Comparison of ENCODE assay signal across 19 mouse cellular contexts in genomic region chr4:108096345-108096744, GRCm38 (mm10). TPM values are rescaled to one million over a fixed set of nuclear protein-coding genes. Genes with fewer than 3 reads are reported as not detected.
DNase-seq lines count a peak whose midpoint lies in the region; ATAC-seq and TF ChIP-seq lines count a peak whose summit lies in the region.
"Had no signal": no experiment of that assay in that cellular context is flagged by ENCODE, and none has a peak within 500 bp of the region (broad histone marks: within the 10 kb centered on the region; RNA-seq: fewer than 3 reads in every experiment).

Gene Podn, minus strand, starts transcription at chr4:108096445.

- no peak within 1 kb of the TSS for H3K4me2 ChIP-seq in heart, embryonic 11.5 days
- no peak within 1 kb of the TSS for H3K4me2 ChIP-seq in liver, postnatal 0 days (ENCODE audit: low read depth, low read length)
- H3K4me2 ChIP-seq in hindbrain, embryonic 12.5 days (replicated peaks) = no peak within 1 kb of the TSS
- H3K4me2 ChIP-seq: limb, embryonic 13.5 days; liver, embryonic 13.5 days; lung, embryonic 15.5 days had no signal

- no peak for TF ChIP-seq POLR2A in heart, adult 2 months (IDR thresholded peaks at IDR 0.05; ENCODE audit: insufficient read depth, low read depth, low read length)
- no peak for TF ChIP-seq POLR2A in liver, adult 2 months (IDR thresholded peaks at IDR 0.05; ENCODE audit: extremely low read depth, insufficient read depth, low read length)
- TF ChIP-seq POLR2A in embryonic fibroblast, embryonic 13.5 days (IDR thresholded peaks at IDR 0.05; ENCODE audit: low read depth, low read length) = no peak

- H3K27ac ChIP-seq in heart, adult 2 months = no peak within 1 kb of the TSS
- H3K27ac ChIP-seq in heart, embryonic 11.5 days (ENCODE audit: low read depth, low read length) = no peak within 1 kb of the TSS
- 0 out of 2 replicates have a peak within 1 kb of the TSS, but pooled peaks have one; percentile 18 for H3K27ac ChIP-seq in liver, adult 2 months (replicated peaks; ENCODE audit: insufficient read depth, low read depth, low read length)
- H3K27ac ChIP-seq in liver, postnatal 0 days (ENCODE audit: low read depth) = no peak within 1 kb of the TSS
- no peak within 1 kb of the TSS for H3K27ac ChIP-seq in embryonic fibroblast, embryonic 13.5 days (ENCODE audit: insufficient read depth, low read length)
- no peak within 1 kb of the TSS for H3K27ac ChIP-seq in hindbrain, embryonic 12.5 days
- H3K27ac ChIP-seq: limb, embryonic 13.5 days; liver, embryonic 13.5 days; lung, embryonic 15.5 days; stomach, postnatal 0 days had no signal

- H3K4me3 ChIP-seq in heart, adult 2 months = no peak within 1 kb of the TSS
- H3K4me3 ChIP-seq in heart, embryonic 11.5 days (ENCODE audit: low read depth, low read length) = no peak within 1 kb of the TSS
- H3K4me3 ChIP-seq in liver, adult 2 months (ENCODE audit: insufficient read depth, low read depth, low read length) = no peak within 1 kb of the TSS
- no peak within 1 kb of the TSS for H3K4me3 ChIP-seq in liver, postnatal 0 days (ENCODE audit: low read depth, low read length)
- no peak within 1 kb of the TSS for H3K4me3 ChIP-seq in embryonic fibroblast, embryonic 13.5 days (ENCODE audit: insufficient read depth, low read length)
- H3K4me3 ChIP-seq in hindbrain, embryonic 12.5 days = no peak within 1 kb of the TSS
- H3K4me3 ChIP-seq: limb, embryonic 13.5 days; liver, embryonic 13.5 days; lung, embryonic 15.5 days had no signal

- intact Hi-C loops in heart, adult 2 months (cut with DNase I) = no loop called here

- H3K9me3 ChIP-seq in heart, embryonic 11.5 days (replicated peaks; ENCODE audit: control insufficient read depth, low read length) = no peaks in the 10 kb centered on the region
- H3K9me3 ChIP-seq in liver, postnatal 0 days (ENCODE audit: low read length) = no peaks in the 10 kb centered on the region
- no peaks in the 10 kb centered on the region for H3K9me3 ChIP-seq in hindbrain, embryonic 12.5 days (replicated peaks)
- H3K9me3 ChIP-seq: limb, embryonic 13.5 days; liver, embryonic 13.5 days; lung, embryonic 15.5 days had no signal

- no peak within 1 kb of the TSS for H3K9ac ChIP-seq in heart, adult 2 months (ENCODE audit: low read depth, low read length)
- no peak within 1 kb of the TSS for H3K9ac ChIP-seq in heart, embryonic 11.5 days (ENCODE audit: low read depth, low read length)
- H3K9ac ChIP-seq in liver, adult 2 months (ENCODE audit: low read depth, low read length) = peak within 1 kb of the TSS; percentile 25
- H3K9ac ChIP-seq in liver, postnatal 0 days (replicated peaks) = no peak within 1 kb of the TSS
- no peak within 1 kb of the TSS for H3K9ac ChIP-seq in hindbrain, embryonic 12.5 days
- H3K9ac ChIP-seq: limb, embryonic 13.5 days; liver, embryonic 13.5 days; lung, embryonic 15.5 days had no signal

- no peak for TF ChIP-seq EP300 in heart, adult 2 months (IDR thresholded peaks at IDR 0.05; ENCODE audit: insufficient read depth, low read depth, low read length)
- TF ChIP-seq EP300 in liver, postnatal 0 days (IDR thresholded peaks at IDR 0.05; ENCODE audit: low read depth) = no peak

- no peaks in the 10 kb centered on the region for H3K79me2 ChIP-seq in heart, adult 2 months (replicated peaks; ENCODE audit: control insufficient read depth, insufficient read depth, low read length)
- no peaks in the 10 kb centered on the region for H3K79me2 ChIP-seq in liver, adult 2 months (ENCODE audit: control insufficient read depth, insufficient read depth, low read length)

- whole genome bisulfite sequencing in heart, adult 2 months = 78% methylated on average over 4 of the region's 4 CpGs
- 78% methylated on average over 4 of the region's 4 CpGs for WGBS in heart, embryonic 11.5 days (ENCODE audit: insufficient replicate concordance)
- 76% methylated on average over 4 of the region's 4 CpGs for WGBS in liver, adult 2 months
- 67% methylated on average over 4 of the region's 4 CpGs for WGBS in liver, postnatal 0 days (ENCODE audit: insufficient replicate concordance)
- WGBS in large intestine, adult 2 months = 75% methylated on average over 4 of the region's 4 CpGs
- 82% methylated on average over 4 of the region's 4 CpGs for WGBS in hindbrain, embryonic 12.5 days

- H3K36me3 ChIP-seq in heart, adult 2 months (ENCODE audit: control insufficient read depth, insufficient read depth, low read length) = no peaks in the 10 kb centered on the region
- H3K36me3 ChIP-seq in heart, embryonic 11.5 days (ENCODE audit: control insufficient read depth, insufficient read depth, low read length) = no peaks in the 10 kb centered on the region
- peaks cover 91% of the 10 kb centered on the region for H3K36me3 ChIP-seq in liver, adult 2 months (ENCODE audit: control insufficient read depth, insufficient read depth, low read length)
- peaks cover 31% of the 10 kb centered on the region for H3K36me3 ChIP-seq in liver, postnatal 0 days (replicated peaks; ENCODE audit: insufficient read depth, low read length)
- H3K36me3 ChIP-seq in hindbrain, embryonic 12.5 days = no peaks in the 10 kb centered on the region

- ATAC-seq in heart, embryonic 11.5 days (replicated peaks; ENCODE audit: insufficient number of reproducible peaks, low FRiP score, low TSS enrichment) = no peak
- no peak for ATAC-seq in liver, postnatal 0 days
- no peak for ATAC-seq in hindbrain, embryonic 12.5 days (ENCODE audit: low FRiP score)
- ATAC-seq: forebrain, embryonic 14.5 days had no signal

- H3K4me1 ChIP-seq in heart, adult 2 months (ENCODE audit: control insufficient read depth, insufficient read depth, low read length) = no peaks in the 10 kb centered on the region
- H3K4me1 ChIP-seq in heart, embryonic 11.5 days (ENCODE audit: control insufficient read depth, insufficient read depth, low read length) = no peaks in the 10 kb centered on the region
- peaks cover 15% of the 10 kb centered on the region for H3K4me1 ChIP-seq in liver, adult 2 months (ENCODE audit: control insufficient read depth, insufficient read depth, low read length)
- no peaks in the 10 kb centered on the region for H3K4me1 ChIP-seq in liver, postnatal 0 days (ENCODE audit: insufficient read depth)
- H3K4me1 ChIP-seq in embryonic fibroblast, embryonic 13.5 days (ENCODE audit: control insufficient read depth, insufficient read depth, low read length) = no peaks in the 10 kb centered on the region
- no peaks in the 10 kb centered on the region for H3K4me1 ChIP-seq in hindbrain, embryonic 12.5 days
- H3K4me1 ChIP-seq: limb, embryonic 13.5 days; liver, embryonic 13.5 days; lung, embryonic 15.5 days had no signal

- no peak for TF ChIP-seq CTCF in heart, adult 2 months (IDR thresholded peaks at IDR 0.05)
- TF ChIP-seq CTCF in liver, adult 2 months (IDR thresholded peaks at IDR 0.05; ENCODE audit: low read depth, low read length) = no peak
- TF ChIP-seq CTCF in liver, postnatal 0 days (IDR thresholded peaks at IDR 0.05; ENCODE audit: low read depth) = no peak
- no peak for TF ChIP-seq CTCF in embryonic fibroblast, embryonic 13.5 days (IDR thresholded peaks at IDR 0.05; ENCODE audit: borderline replicate concordance, insufficient read depth, low read length)

- DNase-seq in heart, adult 2 months = no peak
- DNase-seq in liver, adult 2 months (ENCODE audit: extremely low read depth, low read depth, low spot score) = no peak
- no peak for DNase-seq in liver, postnatal 0 days
- no peak for DNase-seq in large intestine, adult 2 months (ENCODE audit: low read depth, low spot score)
- DNase-seq: cerebellum, adult 11-12 months; cerebellum, postnatal 36 days; kidney, adult 18-20 months; kidney, postnatal 10 days; liver, embryonic 13.5 days; lung, postnatal 4 days; midbrain, embryonic 14.5 days had no signal

- no peaks in the 10 kb centered on the region for H3K27me3 ChIP-seq in heart, adult 2 months (ENCODE audit: control insufficient read depth, insufficient read depth, low read length)
- H3K27me3 ChIP-seq in heart, embryonic 11.5 days (ENCODE audit: control insufficient read depth, insufficient read depth, low read length) = no peaks in the 10 kb centered on the region
- no peaks in the 10 kb centered on the region for H3K27me3 ChIP-seq in liver, adult 2 months (ENCODE audit: control insufficient read depth, insufficient read depth, low read length)
- no peaks in the 10 kb centered on the region for H3K27me3 ChIP-seq in liver, postnatal 0 days (ENCODE audit: insufficient read depth, low read length)
- no peaks in the 10 kb centered on the region for H3K27me3 ChIP-seq in hindbrain, embryonic 12.5 days
- H3K27me3 ChIP-seq: limb, embryonic 13.5 days; liver, embryonic 13.5 days; lung, embryonic 15.5 days had no signal

RNA-seq across cellular contexts. Expression of gene Podn, which starts in this region (rescaled TPM):
- 10 to 100 TPM; 17.9 to 20.8 TPM for total RNA-seq in heart, adult 2 months (2021)
- polyA plus RNA-seq in heart, adult 2 months (2012; rRNA removed) = 63.3 and 79.6 TPM in 2 replicates
- polyA plus RNA-seq in heart, embryonic 11.5 days (2014; fragmentation: Nextera tagmentation; extraction: Ambion mirVana) = 0.39 and 0.51 TPM in 2 replicates
- 1.9 and 2.7 TPM in 2 replicates for total RNA-seq in liver, adult 2 months (2014; rRNA removed)
- 2.9 and 3.8 TPM in 2 replicates for polyA plus RNA-seq in liver, adult 2 months (2012; rRNA removed)
- polyA plus RNA-seq in liver, postnatal 0 days (2015; fragmentation: Nextera tagmentation; extraction: Ambion mirVana) = 0.34 and 0.43 TPM in 2 replicates
- polyA plus RNA-seq in embryonic fibroblast, embryonic 13.5 days (2011; ENCODE audit: insufficient read length, low read depth, missing spikeins) = 58.8 and 134 TPM in 2 replicates
- polyA plus RNA-seq in large intestine, adult 2 months (2012; rRNA removed) = 19.0 and 53.1 TPM in 2 replicates
- polyA plus RNA-seq in hindbrain, embryonic 12.5 days (2016; fragmentation: Nextera tagmentation; extraction: Ambion mirVana) = 0.48 and 0.98 TPM in 2 replicates
- total RNA-seq: megakaryocyte-erythroid progenitor cell, adult 5-6 weeks had no signal
